Mouse (Mus musculus) G1E (cell line): Measurements from ENCODE around the gene Park7. TPM values are rescaled to one million over a fixed set of nuclear protein-coding genes. Genes with fewer than 3 reads are reported as not detected.

Source experiments
- ATAC-seq: 2 replicates; pipeline ENCODE4 v1.8.0; 2016; ENCODE audit warnings: mild to moderate bottlenecking; ENCODE audit not compliant: insufficient number of reproducible peaks, poor library complexity, low FRiP score, severe bottlenecking; ENCODE audit errors: extremely low read depth
- DNase-seq: peaks from one replicate; pipeline ENCODE4 v3.0.0; 2012; ENCODE audit warnings: low spot score
- H3K27me3 ChIP-seq: 2 replicates; pipeline ENCODE4 v1.6.1; 2012; ENCODE audit warnings: mild to moderate bottlenecking, low read length, inconsistent platforms; ENCODE audit not compliant: insufficient read depth
- H3K36me3 ChIP-seq: replicated peaks from 2 replicates; pipeline ENCODE3; 2012; ENCODE audit warnings: mild to moderate bottlenecking, inconsistent platforms
- H3K4me1 ChIP-seq: 2 replicates; pipeline ENCODE4 v1.6.1; 2012; ENCODE audit warnings: low read depth, low read length, inconsistent platforms, mixed read lengths; ENCODE audit not compliant: insufficient read depth
- H3K4me3 ChIP-seq: 2 replicates; pipeline ENCODE4 v1.5.1; 2012; ENCODE audit warnings: low read depth, mild to moderate bottlenecking, inconsistent platforms, low read length, moderate library complexity, mixed read lengths
- H3K9me3 ChIP-seq: replicated peaks from 2 replicates; pipeline ENCODE4 v1.6.1; 2012; ENCODE audit warnings: inconsistent platforms
- CTCF ChIP-seq: IDR thresholded peaks from 2 replicates; pipeline ENCODE4 v1.5.1; 2012; ENCODE audit warnings: low read depth, low read length, inconsistent platforms, mixed read lengths
- GATA1 ChIP-seq: IDR thresholded peaks from 2 replicates; pipeline ENCODE4 v1.6.1; 2012; ENCODE audit warnings: borderline replicate concordance, low read length, inconsistent platforms, mixed read lengths
- GATA2 ChIP-seq: IDR thresholded peaks from 2 replicates; pipeline ENCODE4 v1.6.1; 2012; ENCODE audit warnings: low read depth, low read length, inconsistent platforms, borderline replicate concordance
- POLR2AphosphoS5 ChIP-seq: IDR thresholded peaks from 2 replicates; pipeline ENCODE4 v1.6.1; 2012; ENCODE audit warnings: low read depth, low read length, inconsistent platforms; ENCODE audit not compliant: insufficient replicate concordance
- TAL1 ChIP-seq: conservative IDR thresholded peaks from 2 replicates; pipeline ENCODE4 v1.6.1; 2012; ENCODE audit warnings: low read depth, low read length, inconsistent platforms, mixed read lengths
- polyA plus RNA-seq: library from polyadenylated mRNA; stranded (reverse); fragments of >175 nt; gene quantifications from 2 replicates; pipeline ENCODE4 v1.2.3, GENCODE M21; 2012
- total RNA-seq, 2 experiments: library from RNA; stranded (forward) in 1 of 2; stranded (reverse) in 1 of 2; fragments of 200-1000 nt in 1 of 2; fragments of >200 nt in 1 of 2; fragmentation: Nextera tagmentation in 1 of 2; gene quantifications; 2 replicates each; pipeline ENCODE4 v1.2.3; 2014 to 2017

Park7 gene
- total and polyA plus RNA-seq, 3 experiments, result 204 to 398 (median 342) TPM

DNA sequence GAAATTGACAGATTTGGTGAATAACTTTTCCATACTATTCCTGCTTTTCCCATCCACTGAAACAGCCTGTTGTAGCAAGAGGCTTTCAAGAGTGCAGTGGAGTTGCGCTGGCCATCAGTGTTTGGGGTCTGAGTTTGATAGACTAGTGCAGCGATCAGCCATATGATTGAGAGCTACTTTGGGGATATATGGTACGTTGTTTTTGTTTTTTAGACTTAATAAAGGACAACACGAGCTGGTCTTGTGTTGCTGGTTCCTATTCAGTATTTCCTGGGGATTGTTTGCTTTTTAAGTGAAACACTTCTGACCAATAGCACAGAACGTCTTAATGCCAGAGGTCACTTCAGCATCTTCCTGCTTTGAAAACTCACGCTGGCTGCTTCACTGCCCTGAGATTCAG, 46.1 kb downstream of the Park7 start:
- DNase-seq (no peak), ATAC-seq (no peak)
- no peak overlapping the region for H3K4me3 ChIP-seq
- no peaks in the 10 kb centered on the region for H3K9me3 ChIP-seq
- no peaks in the 10 kb centered on the region for H3K36me3 ChIP-seq
- no peak for TF ChIP-seq CTCF
- H3K27me3 ChIP-seq, result peaks cover 11% of the 10 kb centered on the region
- peaks cover 2% of the 10 kb centered on the region; the same call in 1 of the 2 replicates for H3K4me1 ChIP-seq

DNA sequence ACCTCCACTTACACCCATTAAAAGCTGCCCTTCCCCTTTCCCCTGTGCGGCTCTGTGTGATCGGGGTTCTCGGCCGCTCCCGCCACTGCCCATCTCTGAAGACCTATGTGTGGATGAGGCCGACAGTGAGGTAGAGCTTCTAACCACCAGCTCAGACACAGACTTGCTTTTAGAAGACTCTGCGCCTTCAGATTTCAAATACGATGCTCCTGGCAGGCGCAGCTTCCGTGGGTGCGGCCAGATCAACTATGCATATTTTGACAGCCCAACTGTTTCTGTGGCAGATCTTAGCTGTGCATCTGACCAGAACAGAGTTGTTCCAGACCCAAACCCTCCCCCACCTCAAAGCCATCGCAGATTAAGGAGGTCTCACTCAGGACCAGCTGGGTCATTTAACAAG, 47.7 kb downstream of the Park7 start:
- no peak for ATAC-seq
- Histone ChIP-seq H3K36me3 (no peaks in the 10 kb centered on the region), H3K4me1 (peaks cover 4% of the 10 kb centered on the region; the same call in 1 of the 2 replicates)

DNA sequence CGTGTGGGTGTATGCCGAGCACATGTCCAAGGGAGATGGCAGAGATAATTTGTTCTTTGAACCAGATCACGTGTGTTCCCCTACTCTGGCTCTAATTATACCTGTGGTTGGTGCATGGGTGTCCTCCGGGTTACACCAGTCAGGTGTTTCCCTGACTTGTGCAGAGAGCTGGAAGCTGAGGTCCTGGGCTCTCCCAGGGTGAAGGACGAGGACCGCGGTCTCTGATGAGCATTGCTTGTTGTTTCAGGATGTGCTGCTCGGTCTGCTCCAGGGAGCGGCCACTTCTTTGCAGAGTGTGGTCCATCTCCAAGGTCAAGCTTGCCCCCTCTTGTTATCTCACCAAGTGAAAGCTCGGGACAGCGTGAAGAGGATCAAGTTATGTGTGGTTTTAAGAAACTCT, 48.2 kb downstream of the Park7 start:
- ATAC-seq (no peak), DNase-seq (no peak)
- peaks cover 4% of the 10 kb centered on the region; the same call in 1 of the 2 replicates for H3K4me1 ChIP-seq
- no peaks in the 10 kb centered on the region for H3K9me3 ChIP-seq
- no peak overlapping the region for H3K4me3 ChIP-seq
- H3K27me3 ChIP-seq, result 0 out of 2 replicates have a peak, but pooled peaks cover 2% of the 10 kb centered on the region
- TF ChIP-seq TAL1 (no peak), GATA1 (no peak), POLR2AphosphoS5 (no peak), CTCF (no peak), GATA2 (no peak)
- H3K36me3 ChIP-seq, result no peaks in the 10 kb centered on the region

More for the DNA sequence above, 47.7 kb downstream of the Park7 start:
- H3K9me3 ChIP-seq, result no peaks in the 10 kb centered on the region
- no peak for DNase-seq
- H3K4me3 ChIP-seq, result no peak overlapping the region
- peaks cover 2% of the 10 kb centered on the region; the same call in 1 of the 2 replicates for H3K27me3 ChIP-seq
- TF ChIP-seq GATA1, result no peak
- no peak for TF ChIP-seq CTCF
- no peak for TF ChIP-seq TAL1
- TF ChIP-seq POLR2AphosphoS5, result no peak
- TF ChIP-seq GATA2, result no peak

DNA sequence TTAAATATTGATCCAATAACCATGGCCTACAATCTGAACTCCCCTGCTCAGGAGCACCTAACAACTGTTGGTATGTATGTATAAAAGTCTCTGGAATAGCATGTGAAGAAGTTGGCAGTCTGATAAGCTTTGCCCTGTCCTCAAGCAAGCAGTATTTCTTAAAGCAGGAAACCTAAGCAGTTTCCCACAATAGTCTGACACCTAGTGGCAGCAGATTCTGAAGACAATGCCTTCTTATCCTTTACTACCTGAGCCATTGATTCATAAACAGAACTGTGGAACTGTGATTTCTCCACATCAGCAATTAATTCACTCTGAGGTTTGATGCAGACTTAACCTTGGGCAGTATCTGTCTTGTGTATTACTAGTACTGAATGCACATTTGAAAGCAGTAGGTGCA, 48.9 kb downstream of the Park7 start:
- Histone ChIP-seq H3K27me3 (0 out of 2 replicates have a peak, but pooled peaks cover 2% of the 10 kb centered on the region), H3K4me1 (peaks cover 4% of the 10 kb centered on the region; the same call in 1 of the 2 replicates), H3K36me3 (no peaks in the 10 kb centered on the region), H3K9me3 (no peaks in the 10 kb centered on the region), H3K4me3 (no peak overlapping the region)
- ATAC-seq (no peak), DNase-seq (no peak)
- TF ChIP-seq GATA2 (no peak), POLR2AphosphoS5 (no peak), CTCF (no peak), TAL1 (no peak), GATA1 (no peak)

DNA sequence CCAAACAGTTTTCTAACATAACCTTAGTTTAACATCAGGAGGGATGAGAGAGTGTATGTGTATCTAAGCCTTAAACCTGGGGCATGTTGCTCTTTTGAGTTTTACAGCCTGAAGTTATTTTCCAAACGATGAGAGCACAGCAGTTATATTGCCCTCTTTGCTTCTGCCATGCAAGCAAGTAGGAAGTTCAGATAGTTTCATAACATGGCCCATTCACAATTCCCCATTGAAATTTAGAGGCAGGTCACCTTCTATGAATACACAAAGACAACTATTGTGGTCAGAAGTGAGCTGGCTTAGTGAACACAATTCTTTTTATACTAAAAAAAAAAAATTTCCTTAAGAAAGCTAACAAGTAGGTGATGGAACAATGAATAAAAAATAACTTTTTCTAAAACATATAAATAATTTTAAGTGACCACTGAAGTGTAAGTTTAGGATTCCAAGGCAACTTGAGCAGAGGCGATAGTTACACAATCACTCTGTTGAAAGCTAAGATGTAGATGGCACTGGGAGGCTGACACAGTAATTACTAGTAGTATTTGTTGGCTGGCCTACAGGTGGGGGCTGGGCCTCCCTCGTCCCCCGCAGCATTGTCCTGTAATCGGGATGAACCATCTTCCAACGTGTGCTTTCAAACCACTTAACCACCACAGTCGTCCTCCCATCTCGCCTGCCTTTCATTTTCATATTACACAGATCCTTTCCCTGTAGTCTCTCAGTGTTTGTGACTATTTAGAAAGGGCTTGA, 51.4 kb downstream of the Park7 start:
- Histone ChIP-seq H3K9me3 (no peaks in the 10 kb centered on the region), H3K27me3 (0 out of 2 replicates have a peak, but pooled peaks cover 2% of the 10 kb centered on the region), H3K4me3 (no peak overlapping the region), H3K36me3 (no peaks in the 10 kb centered on the region), H3K4me1 (peaks cover 4% of the 10 kb centered on the region; the same call in 1 of the 2 replicates)
- no peak for TF ChIP-seq TAL1
- no peak for TF ChIP-seq POLR2AphosphoS5
- TF ChIP-seq GATA1, result no peak
- TF ChIP-seq GATA2, result no peak
- TF ChIP-seq CTCF, result no peak
- DNase-seq, result no peak
- no peak for ATAC-seq

DNA sequence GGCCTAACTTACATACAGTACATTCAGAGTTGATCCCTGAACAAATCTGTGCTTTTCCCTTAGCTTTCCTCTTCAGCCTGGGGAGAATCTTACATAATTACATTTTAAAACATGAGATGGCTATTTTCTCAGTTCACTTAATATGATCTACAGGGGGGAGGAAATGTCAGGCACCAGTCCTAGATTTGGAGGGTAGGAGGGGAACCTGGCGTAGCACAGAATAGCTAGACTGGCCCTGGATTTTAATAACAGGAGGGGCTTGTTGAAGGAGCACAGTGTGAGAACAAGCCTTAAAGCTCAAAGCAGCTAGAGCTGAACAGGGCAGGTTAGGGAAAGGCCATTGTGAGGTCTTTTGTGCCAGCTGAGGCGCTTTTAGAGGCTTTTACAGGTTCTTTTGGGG, 53.1 kb downstream of the Park7 start:
- H3K36me3 ChIP-seq, result no peaks in the 10 kb centered on the region

More for the DNA sequence above, 53.1 kb downstream of the Park7 start:
- no peak for ATAC-seq
- Histone ChIP-seq H3K9me3 (no peaks in the 10 kb centered on the region), H3K4me1 (peaks cover 4% of the 10 kb centered on the region; the same call in 1 of the 2 replicates), H3K4me3 (no peak overlapping the region), H3K27me3 (0 out of 2 replicates have a peak, but pooled peaks cover 6% of the 10 kb centered on the region)
- TF ChIP-seq TAL1, result no peak
- no peak for TF ChIP-seq POLR2AphosphoS5
- no peak for TF ChIP-seq GATA2
- TF ChIP-seq GATA1, result no peak
- TF ChIP-seq CTCF, result no peak
- DNase-seq, result no peak
